Mouse (Mus musculus): ENCODE data around the gene Cpz. TPM values are rescaled to one million over a fixed set of nuclear protein-coding genes. Genes with fewer than 3 reads are reported as not detected.

Cpz gene
- total RNA-seq (2023) = 0.18 and 0.19 TPM in 2 replicates

DNA sequence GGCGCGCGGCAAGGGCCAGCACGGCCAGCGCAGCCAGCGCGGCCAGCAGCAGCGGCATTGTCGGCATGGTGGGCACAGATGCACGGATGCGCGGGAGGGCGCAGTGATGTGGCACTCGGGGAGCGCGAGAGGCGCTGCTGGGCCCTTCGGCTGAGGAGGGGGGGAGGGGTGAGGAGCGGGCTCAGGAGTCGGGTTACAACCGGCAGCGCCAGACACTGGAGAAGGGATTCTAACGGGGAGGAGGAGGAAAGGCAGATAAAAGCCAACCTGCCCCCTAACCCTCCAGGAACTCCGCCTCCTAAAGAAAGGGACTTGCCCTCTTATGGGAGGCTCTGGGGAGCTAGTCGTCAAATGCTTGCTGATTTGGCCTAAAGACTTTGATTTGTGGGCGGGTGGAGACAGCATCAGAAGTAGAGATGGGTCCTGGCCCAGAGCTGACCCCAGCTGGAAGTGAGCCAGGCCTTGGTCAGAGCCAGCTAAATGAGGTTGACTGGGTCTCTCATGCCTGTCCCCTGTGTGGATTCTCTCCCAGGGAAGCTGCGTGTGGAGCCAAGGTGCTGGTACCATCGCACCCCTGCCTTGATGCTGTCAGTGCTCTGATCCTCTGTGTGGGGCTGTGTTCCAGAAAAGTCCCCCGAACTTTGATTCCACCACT, at the start of gene Cpz:
TSS of gene Cpz (minus strand) at position 230 of the 655 bp plus-strand sequence.

DNA sequence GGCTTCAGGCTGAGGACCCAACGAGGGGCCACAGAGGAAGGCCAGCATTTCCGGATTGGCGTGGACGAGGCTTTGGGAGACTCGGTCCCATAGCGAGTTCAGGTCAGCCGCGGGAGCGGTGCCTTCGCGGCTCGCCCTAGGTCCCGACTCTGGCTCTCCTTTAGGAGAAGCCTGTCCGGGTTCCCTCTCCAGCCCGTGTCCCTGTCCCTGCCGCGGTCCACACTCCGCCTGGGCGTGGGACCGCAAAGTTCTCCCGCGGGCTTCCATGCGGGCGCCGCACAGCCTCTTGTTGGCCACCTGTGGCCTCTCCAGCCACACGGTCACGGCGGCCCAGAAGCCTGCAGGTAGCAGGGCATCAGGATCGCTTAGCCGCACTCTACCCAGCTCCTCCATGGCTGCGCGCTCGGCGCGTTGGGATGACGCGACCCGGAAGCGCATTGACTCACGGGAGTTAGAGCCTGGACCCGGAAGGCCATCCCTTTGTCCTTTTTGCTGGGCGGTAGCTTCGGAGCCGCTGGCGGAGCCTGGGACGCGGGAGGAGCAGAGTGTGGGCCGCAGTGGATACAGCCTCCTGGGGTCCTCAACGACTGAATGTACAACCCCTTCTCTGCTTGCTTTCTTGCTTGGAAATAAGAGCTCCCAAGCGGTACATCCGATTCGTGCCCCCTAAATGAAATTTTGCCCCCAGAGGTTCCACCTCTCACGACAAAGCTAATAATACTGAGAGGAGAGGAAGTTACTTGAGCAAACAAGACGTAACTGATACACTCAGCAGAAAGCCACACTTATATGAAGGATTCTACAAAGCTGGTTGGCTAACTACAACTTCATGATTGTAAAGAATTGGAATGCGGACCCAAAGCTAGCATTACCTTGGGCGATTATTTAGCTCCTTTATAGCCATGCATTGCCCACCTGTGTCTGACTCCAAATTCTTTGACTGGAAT, 49.4 kb upstream of the Cpz start, which contains the start of gene Trmt44:
TSS of gene Trmt44 (minus strand) at position 418 of the 947 bp plus-strand sequence.

Other genes with a start within 250 kb of the Cpz start
- gene Adra2c, start 247.4 kb downstream of the Cpz start, total RNA-seq (2023) = not detected in 2 replicates
- gene Hmx1, start 136.6 kb downstream of the Cpz start, total RNA-seq (2023) = not detected in 2 replicates
- 6.2 and 6.3 TPM in 2 replicates for gene Trmt44, start 49.4 kb upstream of the Cpz start, total RNA-seq (2023)
- gene Acox3, start 57.3 kb upstream of the Cpz start, total RNA-seq (2023) = 181 and 220 TPM in 2 replicates
- gene Htra3, start 154.1 kb upstream of the Cpz start, total RNA-seq (2023) = 1.1 TPM in 1 of 2 replicates, not detected in the other
- gene Sh3tc1, start 214.3 kb upstream of the Cpz start, total RNA-seq (2023) = 21.4 and 35.1 TPM in 2 replicates
- gene Ablim2, start 232.2 kb upstream of the Cpz start, total RNA-seq (2023) = not detected in 2 replicates

All from neutrophil, adult 65 days (primary cell).